Mouse (Mus musculus): ENCODE data around the gene C130060K24Rik. TPM values are rescaled to one million over a fixed set of nuclear protein-coding genes. Genes with fewer than 3 reads are reported as not detected.

Gene C130060K24Rik
- polyA plus RNA-seq (2015; fragmentation: Nextera tagmentation; extraction: Ambion mirVana), result 0.26 and 0.90 TPM in 2 replicates

DNA sequence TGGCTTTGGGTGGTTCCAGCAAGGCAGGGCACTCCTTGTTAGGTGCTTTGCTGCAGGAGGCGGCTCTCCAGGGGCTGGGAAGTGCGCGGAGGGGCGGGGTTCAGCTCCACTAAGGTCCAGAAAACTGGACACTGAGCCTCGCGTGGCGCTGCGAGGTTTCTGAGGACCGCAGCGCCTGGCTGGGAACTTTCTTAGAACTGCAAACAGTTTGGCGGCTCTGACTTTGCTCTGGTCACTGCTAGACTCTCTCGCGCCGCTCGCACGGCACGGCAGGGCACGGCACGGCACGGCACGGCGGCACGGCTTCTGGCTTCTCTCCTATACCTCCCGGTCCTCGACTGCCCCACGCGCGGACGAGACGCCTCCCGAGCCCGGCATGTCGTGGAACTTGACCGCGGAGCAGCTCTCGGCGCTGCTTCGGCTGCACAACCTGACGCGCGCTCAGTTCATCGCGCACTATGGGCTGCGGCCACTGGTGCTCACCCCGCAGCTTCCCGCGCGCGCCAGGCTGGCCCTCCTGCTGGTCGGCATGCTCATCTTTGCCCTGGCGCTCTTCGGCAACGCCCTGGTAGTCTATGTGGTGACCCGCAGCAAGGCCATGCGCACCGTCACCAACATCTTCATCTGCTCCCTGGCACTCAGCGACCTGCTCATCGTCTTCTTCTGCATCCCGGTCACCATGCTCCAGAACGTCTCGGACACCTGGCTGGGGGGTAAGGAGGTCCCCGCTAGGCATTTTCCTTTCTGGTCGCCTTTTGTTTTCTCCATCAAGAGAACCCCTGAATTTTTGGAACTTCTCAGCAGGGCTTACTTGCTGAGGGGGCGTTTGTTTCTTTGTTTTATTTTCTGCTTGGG lies at the start of gene C130060K24Rik:
C130060K24Rik (plus strand) TSS at position 188 of the 855 bp plus-strand sequence.
- no peaks in the 10 kb centered on the region for H3K4me1 ChIP-seq (ENCODE audit: insufficient read depth, low read length)
- H3K9me3 ChIP-seq (ENCODE audit: low read length), result no peaks in the 10 kb centered on the region
- peak within 1 kb of the TSS; percentile 61 for H3K9ac ChIP-seq (replicated peaks; ENCODE audit: low read length)
- H3K27me3 ChIP-seq (ENCODE audit: insufficient read depth, low read length), result peaks cover 12% of the 10 kb centered on the region
- H3K27ac ChIP-seq (ENCODE audit: low read length), result no peak within 1 kb of the TSS
- H3K36me3 ChIP-seq (ENCODE audit: insufficient read depth, low read length), result no peaks in the 10 kb centered on the region
- ATAC-seq (ENCODE audit: low FRiP score, low TSS enrichment), result peak; percentile 93
- under 1% methylated on average over 64 of the region's 64 CpGs for WGBS
- peak within 1 kb of the TSS; percentile 62 for H3K4me3 ChIP-seq (ENCODE audit: low read length)
- peak within 1 kb of the TSS; percentile 96 for H3K4me2 ChIP-seq (replicated peaks; ENCODE audit: low read depth, low read length)

DNA sequence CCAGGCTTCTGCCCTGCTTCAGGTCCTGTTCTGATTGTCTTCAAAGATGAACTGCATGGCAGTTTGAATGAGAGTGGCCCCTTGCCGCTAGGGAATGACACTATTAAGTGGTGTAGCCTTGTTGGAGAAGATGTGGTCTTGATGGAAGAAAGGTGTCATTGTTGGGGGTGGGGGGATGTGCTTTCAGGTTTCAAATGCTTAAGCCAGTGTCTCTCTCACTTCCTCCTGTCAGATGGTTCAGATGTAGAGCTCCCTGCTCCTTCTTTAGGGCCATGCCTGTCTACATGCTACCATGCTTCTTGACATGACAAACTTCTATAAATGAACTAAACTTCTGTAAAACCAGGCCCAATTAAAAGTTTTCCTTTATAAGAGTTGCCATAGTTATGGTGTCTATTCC lies 46.7 kb upstream of the C130060K24Rik start:
- Histone ChIP-seq H3K4me1 (ENCODE audit: insufficient read depth, low read length) (no peaks in the 10 kb centered on the region), H3K27ac (ENCODE audit: low read length) (no peak overlapping the region), H3K9ac (replicated peaks; ENCODE audit: low read length) (no peak overlapping the region), H3K27me3 (ENCODE audit: insufficient read depth, low read length) (no peaks in the 10 kb centered on the region), H3K36me3 (ENCODE audit: insufficient read depth, low read length) (no peaks in the 10 kb centered on the region), H3K9me3 (ENCODE audit: low read length) (no peaks in the 10 kb centered on the region), H3K4me2 (replicated peaks; ENCODE audit: low read depth, low read length) (no peak overlapping the region), H3K4me3 (ENCODE audit: low read length) (no peak overlapping the region)
- WGBS, result 68% methylated on average over 1 of the region's 1 CpGs
- ATAC-seq (ENCODE audit: low FRiP score, low TSS enrichment), result no peak

DNA sequence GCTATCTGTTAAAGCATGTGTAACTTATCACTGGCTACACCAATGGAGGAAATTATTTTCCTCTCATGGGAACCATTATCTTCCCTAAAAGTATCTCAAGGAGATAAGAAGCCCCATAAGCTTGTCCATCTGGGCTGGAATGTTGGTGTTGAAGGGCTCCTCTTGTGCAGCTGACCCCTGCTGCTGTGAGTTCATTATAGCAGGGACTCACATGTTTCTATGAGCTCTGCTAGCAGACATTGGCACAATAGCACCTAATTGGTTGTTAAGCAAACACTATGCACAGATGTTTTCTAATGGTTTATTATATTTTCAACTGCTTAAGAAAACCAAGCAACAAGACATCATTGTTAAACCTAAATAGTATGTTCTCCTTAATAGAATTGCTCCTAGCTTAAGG lies 41.5 kb upstream of the C130060K24Rik start:
- H3K9me3 ChIP-seq (ENCODE audit: low read length), result no peaks in the 10 kb centered on the region
- H3K4me1 ChIP-seq (ENCODE audit: insufficient read depth, low read length), result no peaks in the 10 kb centered on the region
- H3K4me2 ChIP-seq (replicated peaks; ENCODE audit: low read depth, low read length), result no peak overlapping the region
- H3K36me3 ChIP-seq (ENCODE audit: insufficient read depth, low read length), result no peaks in the 10 kb centered on the region
- H3K27me3 ChIP-seq (ENCODE audit: insufficient read depth, low read length), result no peaks in the 10 kb centered on the region
- H3K4me3 ChIP-seq (ENCODE audit: low read length), result no peak overlapping the region
- ATAC-seq (ENCODE audit: low FRiP score, low TSS enrichment), result no peak
- no peak overlapping the region for H3K9ac ChIP-seq (replicated peaks; ENCODE audit: low read length)
- H3K27ac ChIP-seq (ENCODE audit: low read length), result no peak overlapping the region

DNA sequence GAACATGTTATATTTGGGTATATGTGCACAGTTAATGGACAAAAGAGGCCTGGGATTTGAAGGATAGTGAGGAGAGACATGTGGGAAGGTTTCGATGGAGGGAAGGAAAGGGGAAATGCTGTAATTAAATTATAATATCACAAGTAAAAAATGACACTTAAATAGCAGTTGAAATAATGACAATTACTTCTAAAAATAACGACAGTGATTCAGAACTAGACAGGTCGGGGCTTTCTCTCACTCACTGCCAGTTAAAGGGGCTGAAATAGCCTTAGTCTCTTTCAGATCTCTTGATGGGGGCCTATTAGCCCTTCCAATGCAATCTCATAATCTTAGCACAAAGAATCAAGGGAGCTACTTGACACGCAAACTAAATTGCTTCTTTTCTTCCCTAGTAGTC lies 39.5 kb upstream of the C130060K24Rik start:
- Histone ChIP-seq H3K9me3 (ENCODE audit: low read length) (no peaks in the 10 kb centered on the region), H3K36me3 (ENCODE audit: insufficient read depth, low read length) (no peaks in the 10 kb centered on the region), H3K27ac (ENCODE audit: low read length) (no peak overlapping the region), H3K4me2 (replicated peaks; ENCODE audit: low read depth, low read length) (no peak overlapping the region), H3K27me3 (ENCODE audit: insufficient read depth, low read length) (no peaks in the 10 kb centered on the region), H3K9ac (replicated peaks; ENCODE audit: low read length) (no peak overlapping the region), H3K4me3 (ENCODE audit: low read length) (no peak overlapping the region), H3K4me1 (ENCODE audit: insufficient read depth, low read length) (no peaks in the 10 kb centered on the region)
- no peak for ATAC-seq (ENCODE audit: low FRiP score, low TSS enrichment)
- WGBS, result 76% methylated on average over 4 of the region's 4 CpGs

DNA sequence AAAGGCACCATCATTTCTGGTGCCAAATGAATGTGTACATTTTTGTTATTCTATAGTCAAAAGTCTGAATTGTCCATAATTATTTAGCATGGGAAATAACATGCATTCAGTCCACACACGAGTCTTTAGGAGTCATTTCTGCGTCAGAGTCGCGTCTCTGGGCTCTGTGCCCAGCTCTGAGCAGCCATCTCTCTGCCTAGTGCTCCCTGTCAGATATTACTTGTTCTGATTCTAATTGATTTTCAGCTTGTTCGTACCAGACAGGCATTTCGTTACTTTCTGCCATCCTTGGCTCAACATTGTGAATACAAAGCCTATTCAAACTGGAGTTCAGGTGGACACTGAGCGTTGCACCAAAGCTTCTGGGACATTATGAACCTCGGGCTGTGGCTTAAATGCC lies 33.2 kb upstream of the C130060K24Rik start:
- no peaks in the 10 kb centered on the region for H3K36me3 ChIP-seq (ENCODE audit: insufficient read depth, low read length)
- no peak for ATAC-seq (ENCODE audit: low FRiP score, low TSS enrichment)
- H3K27me3 ChIP-seq (ENCODE audit: insufficient read depth, low read length), result no peaks in the 10 kb centered on the region
- WGBS, result 60% methylated on average over 8 of the region's 8 CpGs
- H3K4me3 ChIP-seq (ENCODE audit: low read length), result no peak overlapping the region
- no peaks in the 10 kb centered on the region for H3K4me1 ChIP-seq (ENCODE audit: insufficient read depth, low read length)
- no peaks in the 10 kb centered on the region for H3K9me3 ChIP-seq (ENCODE audit: low read length)
- no peak overlapping the region for H3K27ac ChIP-seq (ENCODE audit: low read length)
- peak overlapping the region; percentile 23 for H3K4me2 ChIP-seq (replicated peaks; ENCODE audit: low read depth, low read length)
- no peak overlapping the region for H3K9ac ChIP-seq (replicated peaks; ENCODE audit: low read length)

DNA sequence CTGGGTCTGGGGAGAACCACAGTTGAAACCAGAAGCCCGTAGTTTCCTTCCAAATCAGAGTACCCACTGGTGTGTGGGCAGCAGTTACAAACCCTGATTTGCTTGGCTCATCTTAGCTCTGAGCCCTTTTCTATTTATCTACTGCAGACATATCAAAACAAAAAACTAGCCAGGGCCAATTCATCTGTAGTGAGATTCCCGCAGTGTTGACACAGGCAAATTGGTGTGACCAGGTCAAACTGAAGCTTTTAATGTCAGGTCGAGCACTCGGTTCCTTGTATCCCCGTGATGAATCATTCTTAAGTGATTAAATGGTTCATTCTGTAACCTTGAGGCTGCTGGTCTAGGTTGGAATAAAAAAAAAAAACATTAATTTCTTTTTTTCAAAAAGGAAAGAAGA lies 32.6 kb upstream of the C130060K24Rik start:
- Histone ChIP-seq H3K4me1 (ENCODE audit: insufficient read depth, low read length) (no peaks in the 10 kb centered on the region), H3K9me3 (ENCODE audit: low read length) (no peaks in the 10 kb centered on the region), H3K36me3 (ENCODE audit: insufficient read depth, low read length) (no peaks in the 10 kb centered on the region), H3K27me3 (ENCODE audit: insufficient read depth, low read length) (no peaks in the 10 kb centered on the region), H3K27ac (ENCODE audit: low read length) (no peak overlapping the region), H3K4me2 (replicated peaks; ENCODE audit: low read depth, low read length) (peak overlapping the region; percentile 23; the same call in 1 of the 2 replicates), H3K4me3 (ENCODE audit: low read length) (no peak overlapping the region; the same call in 1 of the 2 replicates), H3K9ac (replicated peaks; ENCODE audit: low read length) (no peak overlapping the region)
- WGBS, result 16% methylated on average over 5 of the region's 5 CpGs
- no peak for ATAC-seq (ENCODE audit: low FRiP score, low TSS enrichment)

DNA sequence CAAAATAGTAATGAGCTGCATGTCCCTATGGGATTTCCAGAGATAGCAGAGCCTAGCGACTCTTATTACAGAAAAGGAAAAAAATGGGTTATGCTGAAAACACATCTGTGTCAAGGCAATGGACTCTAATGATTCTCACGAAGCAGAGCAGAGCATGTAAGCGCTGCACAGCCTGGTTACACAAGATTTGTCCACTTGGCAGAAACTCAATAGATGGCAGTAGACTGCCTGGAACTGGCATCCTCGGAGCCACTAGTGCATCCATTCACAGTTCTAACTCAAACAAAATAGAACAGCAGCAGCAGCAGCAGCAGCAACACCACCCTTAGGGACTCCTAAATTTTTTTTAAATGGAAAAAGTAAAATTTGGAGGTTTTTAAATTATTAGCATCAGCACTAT lies 29.3 kb upstream of the C130060K24Rik start:
- ATAC-seq (ENCODE audit: low FRiP score, low TSS enrichment), result no peak
- H3K9me3 ChIP-seq (ENCODE audit: low read length), result no peaks in the 10 kb centered on the region

DNA sequence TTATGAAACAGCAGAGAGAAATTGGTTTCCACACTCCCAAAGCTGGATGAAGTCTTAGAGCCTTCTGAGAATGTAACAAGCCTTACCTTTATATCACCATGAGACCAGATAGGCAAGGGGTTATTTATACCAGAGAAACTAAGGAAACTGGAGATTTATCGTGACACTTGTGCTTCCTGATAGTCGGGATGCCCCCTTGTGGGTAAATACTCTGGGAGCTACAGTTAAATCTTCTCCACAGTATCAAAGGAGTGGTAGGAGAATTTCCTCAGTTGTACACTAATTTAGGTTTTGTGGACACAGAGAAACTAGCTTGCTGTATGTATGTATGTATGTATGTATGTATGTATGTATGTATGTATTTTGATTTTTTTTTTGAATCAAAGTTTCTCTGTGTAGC lies 5.0 kb upstream of the C130060K24Rik start:
- Histone ChIP-seq H3K36me3 (ENCODE audit: insufficient read depth, low read length) (no peaks in the 10 kb centered on the region), H3K4me2 (replicated peaks; ENCODE audit: low read depth, low read length) (no peak overlapping the region), H3K4me1 (ENCODE audit: insufficient read depth, low read length) (no peaks in the 10 kb centered on the region), H3K9ac (replicated peaks; ENCODE audit: low read length) (no peak overlapping the region), H3K27ac (ENCODE audit: low read length) (no peak overlapping the region), H3K27me3 (ENCODE audit: insufficient read depth, low read length) (no peaks in the 10 kb centered on the region; the same call in 1 of the 2 replicates), H3K4me3 (ENCODE audit: low read length) (no peak overlapping the region), H3K9me3 (ENCODE audit: low read length) (no peaks in the 10 kb centered on the region)
- WGBS, result 44% methylated on average over 2 of the region's 2 CpGs
- no peak for ATAC-seq (ENCODE audit: low FRiP score, low TSS enrichment)

More for the DNA sequence above, 29.3 kb upstream of the C130060K24Rik start:
- H3K4me1 ChIP-seq (ENCODE audit: insufficient read depth, low read length), result no peaks in the 10 kb centered on the region
- WGBS, result 85% methylated on average over 4 of the region's 4 CpGs
- H3K27me3 ChIP-seq (ENCODE audit: insufficient read depth, low read length), result no peaks in the 10 kb centered on the region
- H3K4me2 ChIP-seq (replicated peaks; ENCODE audit: low read depth, low read length), result no peak overlapping the region
- no peak overlapping the region for H3K9ac ChIP-seq (replicated peaks; ENCODE audit: low read length)
- no peaks in the 10 kb centered on the region for H3K36me3 ChIP-seq (ENCODE audit: insufficient read depth, low read length)
- no peak overlapping the region for H3K27ac ChIP-seq (ENCODE audit: low read length)
- no peak overlapping the region for H3K4me3 ChIP-seq (ENCODE audit: low read length)

DNA sequence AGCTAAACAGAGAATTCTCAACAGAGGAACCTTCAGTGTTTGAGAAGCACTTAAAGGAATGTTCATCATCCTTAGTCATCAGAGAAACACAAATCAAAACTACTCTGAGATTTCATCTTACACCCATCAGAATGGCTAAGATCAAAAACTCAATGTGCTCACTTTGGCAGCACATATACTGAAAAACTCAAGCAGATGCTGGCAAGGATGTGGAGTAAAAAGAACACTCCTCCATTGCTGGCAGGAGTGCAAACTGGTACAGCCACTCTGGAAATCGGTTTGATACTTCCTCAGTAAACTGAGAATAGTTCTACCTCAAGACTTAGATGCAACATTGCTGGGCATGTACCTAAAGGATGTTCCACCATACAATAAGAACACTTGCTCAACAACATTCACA lies 41.0 kb downstream of the C130060K24Rik start:
- WGBS, result 63% methylated on average over 1 of the region's 1 CpGs
- Histone ChIP-seq H3K27me3 (ENCODE audit: insufficient read depth, low read length) (no peaks in the 10 kb centered on the region), H3K4me3 (ENCODE audit: low read length) (no peak overlapping the region), H3K4me2 (replicated peaks; ENCODE audit: low read depth, low read length) (no peak overlapping the region), H3K4me1 (ENCODE audit: insufficient read depth, low read length) (no peaks in the 10 kb centered on the region), H3K9ac (replicated peaks; ENCODE audit: low read length) (no peak overlapping the region), H3K36me3 (ENCODE audit: insufficient read depth, low read length) (no peaks in the 10 kb centered on the region), H3K9me3 (ENCODE audit: low read length) (no peaks in the 10 kb centered on the region), H3K27ac (ENCODE audit: low read length) (no peak overlapping the region)
- ATAC-seq (ENCODE audit: low FRiP score, low TSS enrichment), result no peak

DNA sequence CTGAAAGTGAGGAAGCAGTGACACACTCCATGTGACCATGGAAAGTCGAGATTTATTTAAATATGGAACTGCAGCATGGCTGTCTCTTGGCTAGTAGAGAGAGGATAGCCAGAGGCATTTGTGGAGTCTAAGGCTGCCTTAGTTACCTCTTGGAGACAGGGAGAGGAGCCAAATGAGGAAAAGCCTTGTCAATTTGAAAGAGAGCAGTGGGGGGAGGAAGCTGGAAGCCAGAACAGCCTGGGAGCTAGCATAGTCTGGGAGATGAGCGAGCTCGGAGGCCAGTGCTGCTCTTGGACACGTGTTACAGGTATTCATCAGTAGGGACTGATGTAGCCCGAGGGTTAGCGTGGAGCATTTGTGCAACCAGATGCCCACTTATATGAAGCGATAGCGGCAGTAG lies 46.2 kb downstream of the C130060K24Rik start:
- Histone ChIP-seq H3K36me3 (ENCODE audit: insufficient read depth, low read length) (no peaks in the 10 kb centered on the region), H3K27me3 (ENCODE audit: insufficient read depth, low read length) (no peaks in the 10 kb centered on the region), H3K4me3 (ENCODE audit: low read length) (no peak overlapping the region), H3K27ac (ENCODE audit: low read length) (no peak overlapping the region), H3K4me1 (ENCODE audit: insufficient read depth, low read length) (no peaks in the 10 kb centered on the region), H3K4me2 (replicated peaks; ENCODE audit: low read depth, low read length) (no peak overlapping the region), H3K9me3 (ENCODE audit: low read length) (no peaks in the 10 kb centered on the region), H3K9ac (replicated peaks; ENCODE audit: low read length) (no peak overlapping the region)
- no peak for ATAC-seq (ENCODE audit: low FRiP score, low TSS enrichment)
- whole genome bisulfite sequencing, result 79% methylated on average over 8 of the region's 8 CpGs
